Mouse (Mus musculus) hematopoietic stem cell, adult 5-6 weeks (primary cell): ENCODE measurements at regions not wholly inside any gene's neighbourhood (a gene's known extent, or its start where the extent isn't known, plus 50 kb on each side); places are given as distances from the start of the nearest gene placed in this dataset.
"Not testable (repeated sequence)": the region's sequence is repeated elsewhere in the genome, so short reads cannot be mapped to it uniquely, and the experiment has no call there.

ENCODE experiments used
- ATAC-seq, 2 experiments: fragments of 125-278 bp in 1 of 2; replicated peaks in 1 of 2; 2 replicates each; pipeline ENCODE4 v1.8.0; 2016 to 2017; ENCODE audit warnings: inconsistent platforms in 2 of 2, mild to moderate bottlenecking in 2 of 2, moderate number of reproducible peaks in 2 of 2, low read depth in 1 of 2, moderate TSS enrichment in 1 of 2; ENCODE audit not compliant: low FRiP score in 2 of 2, poor library complexity in 2 of 2, severe bottlenecking in 2 of 2, insufficient read depth in 1 of 2, low TSS enrichment in 1 of 2

DNA sequence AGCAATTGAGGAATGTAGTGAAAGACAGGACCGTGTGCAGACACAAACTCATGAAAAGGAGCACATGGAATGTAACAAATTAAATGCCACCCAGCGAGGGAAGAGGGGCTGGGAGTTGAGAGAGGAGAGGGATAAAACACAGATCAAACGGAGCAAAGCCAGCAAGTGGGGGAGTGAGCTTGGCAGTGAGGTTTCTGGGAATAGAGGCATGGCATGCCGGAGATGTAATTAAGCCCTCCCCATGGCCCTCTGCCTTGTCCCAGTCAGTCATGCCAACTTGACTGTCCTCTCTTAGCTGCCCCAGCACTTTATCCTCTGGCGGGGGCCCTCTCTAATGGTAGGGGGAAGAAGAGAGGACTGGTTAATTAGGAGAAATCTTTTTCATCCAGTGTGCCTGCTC is 141.9 kb downstream of the Spata19 start:
- ATAC-seq = no peak

DNA sequence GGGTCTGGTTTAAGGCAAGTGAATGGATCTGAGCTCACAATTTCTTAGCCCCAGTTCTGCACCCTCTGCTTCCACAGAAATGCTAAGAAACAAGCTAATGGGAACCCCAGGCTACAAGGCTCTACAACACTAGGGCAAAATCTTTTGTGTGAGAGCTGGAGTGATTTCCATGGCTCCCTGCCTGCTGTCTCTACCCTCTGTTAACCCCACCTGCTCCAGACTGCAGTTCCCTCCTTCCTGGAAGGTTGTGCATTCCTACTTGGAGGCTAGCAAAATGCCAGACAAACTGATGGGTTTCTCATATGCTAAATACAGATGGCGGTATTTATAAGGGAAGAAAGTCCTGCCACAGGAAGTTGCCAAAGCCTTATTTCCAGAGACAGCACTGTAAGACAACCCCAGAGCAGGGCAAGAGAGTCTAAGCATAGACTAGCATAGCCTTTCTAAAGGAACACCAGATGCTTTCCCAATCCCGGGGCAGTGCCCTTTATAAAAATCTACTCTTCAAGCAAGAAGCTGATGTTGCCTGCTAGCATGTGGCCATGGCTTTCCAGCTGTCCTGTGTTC is 145.1 kb downstream of the Spata19 start:
- ATAC-seq = no peak

DNA sequence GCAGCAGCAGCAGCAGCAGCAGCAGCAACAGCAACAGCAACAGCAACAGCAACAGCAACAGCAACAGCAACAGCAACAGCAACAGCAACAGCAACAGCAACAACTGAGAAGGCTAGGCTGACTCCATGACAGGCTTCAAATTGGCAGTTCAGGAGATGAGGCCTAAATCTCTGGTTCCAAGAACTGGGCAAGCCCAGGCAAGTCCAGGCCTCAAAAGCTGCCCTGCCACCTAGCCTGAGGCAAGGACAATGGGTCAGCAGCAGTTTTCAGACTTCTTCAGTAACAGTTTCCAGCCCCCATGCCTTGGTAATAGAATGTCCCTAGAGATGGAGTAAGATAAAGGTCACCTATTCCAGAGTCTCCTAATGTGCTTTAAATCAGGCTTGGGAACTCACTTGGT is 158.1 kb downstream of the Spata19 start:
- ATAC-seq = not testable (repeated sequence)

DNA sequence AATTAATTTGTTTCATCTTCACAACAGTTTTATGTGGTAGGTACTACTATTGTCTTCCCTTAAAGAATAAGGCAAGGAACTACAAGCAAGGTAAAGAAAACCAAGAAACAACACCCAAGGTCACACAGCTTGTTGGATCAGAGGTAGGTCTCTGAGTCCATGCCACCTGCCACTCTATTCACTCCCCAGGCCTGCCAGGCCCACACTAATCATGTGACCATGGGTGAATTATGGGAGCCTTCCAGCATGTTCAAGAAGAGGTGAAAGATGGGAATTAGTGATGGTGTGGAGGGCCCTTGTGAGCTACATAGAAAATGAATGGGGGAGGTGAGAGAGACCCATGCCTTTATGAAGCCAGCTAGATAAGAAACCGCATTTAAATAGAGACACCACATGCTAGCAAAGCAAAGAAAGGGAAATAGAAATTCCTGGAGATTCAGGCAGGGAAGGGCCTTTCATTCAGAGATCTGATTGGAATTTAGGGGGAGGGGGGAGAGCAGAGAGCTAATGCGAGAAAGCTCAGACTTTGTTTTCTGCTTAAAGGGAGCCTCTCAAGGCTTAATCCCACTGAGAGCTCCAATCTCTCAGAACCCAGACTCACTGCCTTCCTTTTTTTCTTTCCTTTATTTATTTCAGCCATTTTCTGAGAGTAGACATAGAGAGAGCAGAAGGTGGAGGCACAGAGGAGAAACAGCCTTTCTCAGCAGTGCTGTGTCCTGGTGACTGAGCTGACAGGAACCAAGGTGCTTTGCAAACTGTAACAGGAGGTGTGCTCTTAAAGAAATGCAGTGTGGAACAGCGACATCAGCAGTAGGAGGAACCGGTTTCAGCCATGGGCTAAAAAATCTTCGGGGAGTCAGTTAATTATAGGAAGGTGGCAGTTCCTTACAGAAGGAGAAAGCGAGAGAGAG is 160.0 kb downstream of the Spata19 start:
- no peak for ATAC-seq

DNA sequence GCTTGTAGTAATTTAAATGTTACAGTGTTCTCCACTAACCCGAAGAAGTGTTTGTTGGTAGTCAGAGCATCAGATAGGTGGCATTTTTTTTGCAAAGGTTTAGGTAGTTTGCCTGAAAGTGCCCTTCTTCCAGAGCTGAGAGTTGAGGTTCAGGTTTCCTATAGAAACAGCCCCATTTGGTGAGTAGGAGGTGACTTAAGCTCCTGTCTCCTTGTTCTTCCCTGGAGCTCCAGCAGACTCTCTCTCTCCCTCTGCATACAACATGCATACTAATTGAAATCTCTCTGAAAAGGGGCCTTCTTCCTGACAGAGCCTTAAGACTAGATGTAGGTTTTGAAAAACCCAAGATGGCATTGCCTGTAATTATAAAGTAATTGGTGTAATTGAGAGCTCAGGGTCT is 161.3 kb downstream of the Spata19 start:
- ATAC-seq = no peak

DNA sequence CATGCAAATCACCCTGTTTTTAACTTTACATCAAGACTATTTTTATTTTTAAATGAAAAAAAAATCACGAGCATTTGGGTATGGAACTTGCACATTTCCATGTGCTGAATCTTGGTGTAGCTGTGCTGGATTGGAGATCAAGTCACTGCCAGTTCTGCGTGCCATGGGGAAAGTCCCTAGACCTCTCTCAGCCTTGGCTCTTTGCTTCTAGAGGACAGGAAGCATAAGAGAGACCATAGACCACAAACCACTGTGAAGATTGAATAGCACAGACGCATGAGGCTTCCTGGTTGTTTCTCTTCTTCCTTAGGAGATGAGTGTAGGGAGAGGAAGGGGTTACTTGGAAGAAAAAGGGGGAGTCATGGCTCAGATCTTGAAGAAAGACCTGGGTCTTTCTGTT is 161.7 kb downstream of the Spata19 start:
- no peak for ATAC-seq

DNA sequence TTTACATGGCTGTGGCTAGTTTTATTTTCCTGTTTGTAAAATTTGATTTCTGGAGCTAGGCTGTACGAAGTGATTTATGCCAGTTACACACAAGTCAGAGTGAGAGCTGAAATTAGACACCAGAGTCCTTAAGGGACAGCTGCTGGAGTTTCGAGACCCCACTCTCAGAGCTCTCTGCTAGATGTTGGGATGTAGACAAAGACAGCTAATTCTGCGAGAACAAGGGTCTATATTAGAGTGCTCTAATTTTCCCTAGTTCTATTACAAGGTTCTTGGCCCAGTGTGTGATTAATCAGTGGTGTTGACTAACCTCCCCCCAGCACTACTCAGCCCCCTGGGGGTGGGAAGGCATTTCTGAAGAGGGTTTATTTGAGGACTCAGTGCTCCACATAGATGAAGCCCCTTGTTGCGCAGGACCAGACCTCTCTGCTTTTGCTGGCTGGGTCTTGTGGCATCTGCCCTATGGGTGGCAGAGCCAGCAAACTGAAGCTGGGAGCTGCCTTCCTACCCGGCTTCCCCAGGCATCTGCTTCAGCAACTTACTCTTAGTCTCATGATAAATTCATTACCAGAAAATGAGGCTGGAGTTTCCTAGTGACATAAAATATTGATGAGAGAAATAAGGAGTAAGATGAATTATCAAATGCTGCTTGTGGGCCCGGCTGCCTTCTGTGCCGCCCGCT is 171.9 kb downstream of the Spata19 start:
- no peak for ATAC-seq

DNA sequence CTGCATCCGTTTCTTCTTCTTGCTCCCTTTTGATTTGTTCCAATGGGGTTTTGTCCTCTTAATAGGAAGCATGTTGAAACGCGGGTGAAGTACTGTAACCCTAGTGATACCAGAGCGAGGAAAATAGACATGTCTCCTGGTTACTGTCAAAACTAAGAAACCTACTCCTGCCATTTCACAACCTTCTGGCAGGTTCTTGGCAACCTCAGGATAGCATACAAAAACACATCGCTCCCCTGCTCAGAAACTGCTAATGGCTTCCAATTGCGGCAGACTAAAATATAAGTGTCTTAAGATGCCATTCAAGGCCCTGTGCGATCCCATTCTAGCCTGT is 172.4 kb downstream of the Spata19 start:
- no peak for ATAC-seq

DNA sequence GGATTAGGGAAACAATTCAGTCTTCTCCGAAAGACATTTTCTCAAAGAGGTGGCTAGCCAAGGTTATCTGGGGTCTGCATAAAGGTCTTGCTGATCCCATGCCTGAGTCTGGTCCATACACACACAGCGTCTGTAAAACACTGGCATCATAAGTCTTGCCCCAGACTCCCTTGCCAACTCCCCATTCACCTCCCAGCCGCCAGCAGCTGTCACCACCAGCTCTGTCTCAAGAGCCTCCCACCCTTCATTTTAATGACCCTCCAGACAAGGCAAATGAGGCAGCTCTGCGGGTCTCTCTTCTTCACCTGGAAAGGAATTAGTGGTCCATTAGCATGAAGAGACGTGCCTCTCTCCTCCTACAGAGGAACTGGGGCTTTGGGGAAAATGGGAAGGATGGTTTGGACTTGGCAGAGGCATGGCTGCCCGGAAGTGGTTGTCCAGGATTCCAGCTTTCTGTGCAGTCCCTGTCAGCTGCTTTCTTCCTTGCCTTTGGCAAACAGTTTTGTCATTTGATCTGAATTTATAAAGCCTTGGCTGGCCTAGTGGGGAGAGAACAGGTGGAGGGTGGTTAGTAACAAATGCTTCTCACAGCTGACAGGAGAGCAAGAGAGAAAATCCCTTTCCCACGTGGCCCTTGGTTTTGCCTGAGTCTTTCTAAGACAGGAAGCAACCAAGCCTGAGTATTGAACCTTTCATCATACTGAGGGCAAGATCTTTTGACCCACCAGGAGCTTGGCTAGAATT is 173.3 kb upstream of the Opcml start:
- ATAC-seq = no peak

DNA sequence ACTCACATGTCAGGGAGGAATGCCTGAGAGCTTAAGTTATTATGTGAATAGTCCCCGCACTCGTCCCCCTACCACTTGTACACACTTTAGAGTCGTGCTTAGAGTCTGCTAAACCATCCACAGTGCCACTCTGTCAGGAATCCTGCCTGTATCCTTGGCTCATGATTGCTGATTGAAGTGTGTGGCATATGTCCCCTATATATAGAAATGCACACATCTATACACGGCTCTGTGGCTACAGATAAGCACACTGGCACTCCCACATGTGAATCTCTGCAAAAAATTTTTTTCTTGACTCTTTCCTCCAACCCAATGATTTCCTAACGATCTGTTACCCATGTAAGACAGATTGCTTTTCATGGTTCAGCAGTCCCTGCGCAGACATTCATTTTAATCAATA is 155.7 kb upstream of the Opcml start:
- no peak for ATAC-seq

DNA sequence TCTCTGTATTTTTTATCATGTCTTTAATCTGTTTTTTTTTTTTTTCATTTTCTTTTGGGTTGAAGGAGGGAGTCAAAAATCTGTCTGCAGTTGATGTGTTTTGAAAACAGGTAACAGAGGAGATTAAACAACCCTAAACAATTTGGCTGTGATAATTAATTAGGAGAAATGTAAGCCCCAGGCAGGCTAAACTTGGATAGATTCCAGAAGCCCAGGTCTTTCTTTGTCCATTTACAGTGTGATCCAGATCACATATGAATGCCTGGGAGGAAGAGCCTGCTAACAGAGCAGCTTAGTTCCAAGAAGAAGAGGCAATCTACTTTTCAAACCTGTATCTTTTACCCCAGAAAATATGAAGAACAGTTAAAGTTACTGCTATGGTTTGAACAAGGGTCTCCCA is 150.0 kb upstream of the Opcml start:
- no peak for ATAC-seq

DNA sequence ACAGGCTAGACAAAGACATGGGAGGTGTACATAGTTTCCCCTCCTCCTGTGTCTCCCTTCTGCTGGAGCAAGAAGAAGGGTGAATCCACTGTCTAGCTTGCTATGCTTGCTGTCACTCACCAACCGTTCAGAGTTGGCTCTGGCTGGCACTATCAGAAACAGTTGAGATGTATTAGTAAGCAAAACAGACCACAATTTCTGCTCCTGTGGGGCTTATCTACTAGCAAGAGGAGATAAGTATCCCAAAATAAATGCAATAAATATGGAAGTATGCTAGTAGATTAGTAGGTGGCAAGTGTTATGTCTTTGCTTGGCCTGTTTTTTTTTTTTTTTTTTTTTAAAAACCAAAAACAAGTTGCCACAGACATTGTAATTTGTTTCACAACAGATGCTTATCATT is 147.3 kb upstream of the Opcml start:
- ATAC-seq = no peak

DNA sequence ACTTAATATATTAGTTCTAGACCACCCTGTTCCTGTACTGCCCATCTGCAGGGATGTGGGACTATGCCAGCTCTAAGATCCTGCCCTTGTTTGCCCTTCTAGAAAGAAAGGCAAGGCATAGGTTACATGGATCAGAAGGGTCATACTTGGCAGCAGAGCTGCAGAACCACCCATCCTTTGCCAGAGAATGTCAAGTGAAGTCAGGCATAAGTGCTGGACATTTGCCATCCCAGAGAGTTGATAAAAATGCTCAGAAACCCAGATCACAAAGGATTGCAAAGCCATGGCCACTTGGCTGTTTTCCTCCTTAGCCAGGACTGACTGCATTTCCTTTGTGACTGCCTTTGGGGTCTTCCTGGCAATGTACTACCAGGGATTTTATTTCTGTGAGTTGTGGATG is 146.7 kb upstream of the Opcml start:
- ATAC-seq = no peak

DNA sequence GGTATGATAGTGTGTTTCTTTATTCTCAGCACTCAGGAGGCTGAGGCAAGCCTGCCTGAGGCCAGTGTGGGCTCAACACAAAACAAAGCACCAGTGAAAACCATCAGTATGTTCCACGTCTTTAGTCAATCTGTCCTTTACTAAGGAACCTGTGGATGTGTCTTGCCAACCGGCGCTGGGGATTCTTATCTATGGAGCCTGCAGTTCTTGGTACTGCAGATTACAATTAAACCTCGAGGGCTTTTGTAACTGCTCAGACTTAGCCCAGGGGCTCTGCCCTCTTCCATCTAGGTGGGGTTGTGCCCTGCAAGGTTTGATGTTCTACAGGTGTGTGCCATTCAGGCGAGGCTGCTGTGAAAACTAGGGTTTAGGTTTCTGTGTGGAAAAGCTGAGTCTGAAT is 145.1 kb upstream of the Opcml start:
- ATAC-seq = no peak

DNA sequence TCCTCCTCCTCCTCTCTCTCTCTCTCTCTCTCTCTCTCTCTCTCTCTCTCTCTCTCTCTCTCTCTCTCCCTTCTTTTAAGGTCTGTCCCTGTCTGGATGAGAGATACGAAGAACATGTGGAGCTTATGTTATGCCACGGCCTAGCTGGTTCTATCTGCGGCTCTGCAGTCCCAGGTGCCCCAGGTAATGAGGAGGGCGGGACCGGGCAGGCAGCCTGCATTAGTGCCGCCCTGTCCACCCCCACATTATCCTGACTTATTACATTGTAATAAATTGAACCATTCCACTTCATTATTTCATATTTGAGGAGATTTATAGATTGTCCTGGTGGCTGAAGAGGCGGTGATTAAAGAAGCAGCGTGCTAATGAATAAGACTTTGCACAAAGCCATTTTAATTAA is 144.5 kb upstream of the Opcml start:
- ATAC-seq = no peak

DNA sequence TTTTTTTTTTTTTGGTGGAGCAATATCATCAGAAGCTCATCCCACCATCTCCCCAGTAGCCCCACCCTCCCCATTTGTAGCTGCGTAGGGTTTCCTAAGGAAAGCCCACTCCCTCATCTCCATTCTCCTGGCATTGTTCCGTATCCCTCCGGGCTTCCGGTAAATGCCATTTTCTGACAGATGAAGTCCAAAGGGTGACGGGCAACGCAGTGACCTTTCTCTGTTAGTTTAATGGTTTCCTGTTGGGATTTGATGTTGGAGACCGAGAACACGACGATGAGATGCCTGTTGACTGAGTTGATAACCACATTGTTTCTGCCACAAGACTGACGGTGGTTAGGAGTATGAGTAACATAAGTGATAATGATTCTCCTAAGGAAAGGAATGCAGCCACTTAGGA is 143.6 kb upstream of the Opcml start:
- no peak for ATAC-seq

DNA sequence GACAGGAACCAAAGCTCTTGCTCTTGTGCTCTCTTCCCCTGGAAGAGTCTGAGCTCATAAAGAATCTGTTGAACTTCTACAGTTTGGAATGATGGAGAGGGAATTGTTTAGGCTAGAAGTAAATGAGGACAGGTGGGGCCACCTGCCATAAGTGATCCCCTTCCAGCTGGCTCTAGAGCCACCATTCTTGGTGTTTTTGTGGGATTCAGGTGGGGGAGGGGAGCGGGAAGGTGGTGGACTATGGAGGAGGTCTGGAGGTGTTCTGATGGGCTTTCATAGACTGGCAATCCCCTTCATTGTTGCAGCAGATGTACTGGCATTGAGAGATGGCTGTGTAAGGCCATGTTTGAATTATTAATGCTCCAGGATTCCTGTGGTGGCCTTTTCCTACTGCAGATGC is 132.6 kb upstream of the Opcml start:
- ATAC-seq = no peak
